Comparison of ENCODE assay signal across 16 mouse cellular contexts in the genomic region with DNA sequence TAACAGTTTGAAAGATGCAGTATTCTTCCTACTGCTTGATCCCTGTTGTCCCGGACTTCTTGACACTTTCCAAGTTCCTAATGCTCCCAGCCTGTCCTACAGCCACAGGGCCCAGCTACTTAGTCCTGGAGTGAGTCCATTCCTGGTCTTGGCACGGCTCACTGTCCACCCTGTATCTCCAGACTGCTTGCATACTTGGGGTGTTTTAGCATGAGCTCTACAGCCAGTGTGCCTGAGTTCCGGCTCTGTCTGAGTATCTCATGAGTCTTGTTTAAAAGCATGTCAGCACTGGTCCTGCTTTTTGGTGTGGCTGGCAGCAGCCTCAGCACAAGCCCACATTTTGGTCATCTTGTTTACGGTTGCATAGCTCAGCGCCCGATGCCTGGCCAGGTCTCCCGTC. TPM values are rescaled to one million over a fixed set of nuclear protein-coding genes. Genes with fewer than 3 reads are reported as not detected.
DNase-seq lines count a peak whose midpoint lies in the region; ATAC-seq and TF ChIP-seq lines count a peak whose summit lies in the region.
"Had no signal": no experiment of that assay in that cellular context is flagged by ENCODE, and none has a peak within 500 bp of the region (broad histone marks: within the 10 kb centered on the region; RNA-seq: fewer than 3 reads in every experiment).

No protein-coding gene starts in this region.

- H3K9me3 ChIP-seq in lung, postnatal 0 days (ENCODE audit: low read length) = no peaks in the 10 kb centered on the region
- no peaks in the 10 kb centered on the region for H3K9me3 ChIP-seq in forebrain, embryonic 14.5 days (replicated peaks; ENCODE audit: control insufficient read depth, low read length)
- H3K9me3 ChIP-seq: kidney, embryonic 15.5 days; limb, embryonic 13.5 days had no signal

- H3K4me2 ChIP-seq in lung, postnatal 0 days (replicated peaks; ENCODE audit: low read depth, low read length) = no peak overlapping the region
- H3K4me2 ChIP-seq in forebrain, embryonic 14.5 days (ENCODE audit: low read length) = no peak overlapping the region
- H3K4me2 ChIP-seq: kidney, embryonic 15.5 days; limb, embryonic 13.5 days had no signal

- no peaks in the 10 kb centered on the region for H3K4me1 ChIP-seq in lung, postnatal 0 days (ENCODE audit: insufficient read depth, low read depth, low read length)
- H3K4me1 ChIP-seq in lung, adult 2 months (ENCODE audit: control insufficient read depth, insufficient read depth, low read length) = no peaks in the 10 kb centered on the region
- no peaks in the 10 kb centered on the region for H3K4me1 ChIP-seq in forebrain, embryonic 14.5 days (ENCODE audit: control insufficient read depth, insufficient read depth, low read length)
- H3K4me1 ChIP-seq: kidney, embryonic 15.5 days; limb, embryonic 13.5 days had no signal

- intact Hi-C loops in heart, postnatal 14 days (cut with DNase I) = no loop called here

- H3K4me3 ChIP-seq in lung, postnatal 0 days (ENCODE audit: low read depth, low read length) = no peak overlapping the region
- no peak overlapping the region for H3K4me3 ChIP-seq in lung, adult 2 months (replicated peaks; ENCODE audit: extremely low read depth, low read depth, low read length)
- no peak overlapping the region for H3K4me3 ChIP-seq in forebrain, embryonic 14.5 days (ENCODE audit: low read depth, low read length)
- H3K4me3 ChIP-seq: kidney, embryonic 15.5 days; limb, embryonic 13.5 days had no signal

- WGBS in lung, postnatal 0 days = 62% methylated on average over 7 of the region's 7 CpGs
- WGBS in lung, adult 2 months = 61% methylated on average over 7 of the region's 7 CpGs
- WGBS in forebrain, embryonic 14.5 days = 91% methylated on average over 7 of the region's 7 CpGs

- no peaks in the 10 kb centered on the region for H3K27me3 ChIP-seq in lung, postnatal 0 days (replicated peaks; ENCODE audit: insufficient read depth, low read length)
- no peaks in the 10 kb centered on the region for H3K27me3 ChIP-seq in forebrain, embryonic 14.5 days (replicated peaks; ENCODE audit: control insufficient read depth, insufficient read depth, low read length)
- H3K27me3 ChIP-seq: kidney, embryonic 15.5 days; limb, embryonic 13.5 days; Patski had no signal

- no peak for TF ChIP-seq EP300 in lung, postnatal 0 days (IDR thresholded peaks at IDR 0.05)

- no peak for TF ChIP-seq POLR2A in lung, adult 2 months (IDR thresholded peaks at IDR 0.05; ENCODE audit: borderline replicate concordance, extremely low read depth, low read depth, low read length)

- peak; percentile 69 for ATAC-seq in lung, postnatal 0 days
- no peak for ATAC-seq in megakaryocyte progenitor cell, adult 5-6 weeks (replicated peaks; ENCODE audit: poor library complexity)
- ATAC-seq in forebrain, embryonic 14.5 days = no peak
- ATAC-seq: forebrain, postnatal 0 days; hindbrain, postnatal 0 days; Patski had no signal

- no peak for TF ChIP-seq CTCF in lung, postnatal 0 days (IDR thresholded peaks at IDR 0.05)
- no peak for TF ChIP-seq CTCF in lung, adult 2 months (IDR thresholded peaks at IDR 0.05; ENCODE audit: insufficient read depth, low read length)

- H3K27ac ChIP-seq in lung, postnatal 0 days (ENCODE audit: low read length) = no peak overlapping the region
- no peak overlapping the region for H3K27ac ChIP-seq in forebrain, embryonic 14.5 days (ENCODE audit: low read depth, low read length)
- H3K27ac ChIP-seq: hindbrain, postnatal 0 days; kidney, embryonic 15.5 days; limb, embryonic 13.5 days had no signal

- H3K9ac ChIP-seq in lung, postnatal 0 days (replicated peaks; ENCODE audit: low read depth) = no peak overlapping the region
- no peak overlapping the region for H3K9ac ChIP-seq in forebrain, embryonic 14.5 days (ENCODE audit: low read length)
- H3K9ac ChIP-seq: forebrain, postnatal 0 days; kidney, embryonic 15.5 days had no signal

- peaks cover 28% of the 10 kb centered on the region for H3K36me3 ChIP-seq in lung, postnatal 0 days (ENCODE audit: insufficient read depth, low read length)
- H3K36me3 ChIP-seq in forebrain, embryonic 14.5 days (ENCODE audit: control insufficient read depth, insufficient read depth, low read length) = peaks cover 48% of the 10 kb centered on the region

- peak; percentile 39 for DNase-seq in lung, postnatal 0 days (ENCODE audit: low spot score)
- no peak for DNase-seq in lung, adult 2 months
- peak; percentile 62 to 64 for DNase-seq in heart, adult 9 months (ENCODE audit: low spot score in 2 of 2)
- DNase-seq in heart, postnatal 14 days = peak; percentile 57 to 76
- DNase-seq in forebrain, embryonic 14.5 days (ENCODE audit: low spot score) = no peak
- DNase-seq in left cerebral cortex, adult 18-20 months (ENCODE audit: low spot score in 2 of 2) = no peak
- DNase-seq: adrenal gland, adult 2 months; forebrain, postnatal 0 days; gastrocnemius, postnatal 36 days; thymus, postnatal 25 days had no signal

RNA-seq across cellular contexts. Expression of gene Dnah17, which starts 44.3 kb away (rescaled TPM):
- polyA plus RNA-seq in lung, postnatal 0 days (2015; fragmentation: Nextera tagmentation; extraction: Ambion mirVana) = 0.08 and 0.10 TPM in 2 replicates
- 0.03 and 0.18 TPM in 2 replicates for polyA plus RNA-seq in lung, adult 2 months (2012; rRNA removed)
- total RNA-seq in heart, postnatal 14 days (2021) = under 1 TPM; 0.10 to 0.17 TPM
- 0.12 and 1.3 TPM in 2 replicates for total RNA-seq in megakaryocyte progenitor cell, adult 5-6 weeks (2015)
- total RNA-seq in megakaryocyte progenitor cell, adult 5-6 weeks (2017) = not detected in 2 replicates
- polyA plus RNA-seq in forebrain, embryonic 14.5 days (2014; fragmentation: Nextera tagmentation; extraction: Ambion mirVana) = 0.08 and 0.14 TPM in 2 replicates
- under 1 TPM; 0.12 to 0.30 TPM for total RNA-seq in left cerebral cortex, adult 18-20 months (2021)
- total RNA-seq: common myeloid progenitor, adult 5-6 weeks; hindbrain, postnatal 0 days had no signal

Comparison
In these comparisons a context has a peak if more than half of its experiments do, and no peak if none do; other contexts are left out.
1. DNase-seq: peak in lung, postnatal 0 days (single experiment), heart, adult 9 months (2 of 2) and heart, postnatal 14 days (2 of 2); none in lung, adult 2 months (single experiment), forebrain, embryonic 14.5 days (single experiment) and left cerebral cortex, adult 18-20 months (0 of 2).